Mouse (Mus musculus): ENCODE results near the gene Sec24a.
"Not testable (repeated sequence)": the region's sequence is repeated elsewhere in the genome, so short reads cannot be mapped to it uniquely, and the experiment has no call there.

Gene Sec24a

GRCm38 (mm10) chr11:51681324-51681975, 82.0 kb downstream of the Sec24a start:
- peak; percentile 88 to 90 for DNase-seq

GRCm38 (mm10) chr11:51679466-51679865, 84.0 kb downstream of the Sec24a start:
- DNase-seq = no peak

DNA sequence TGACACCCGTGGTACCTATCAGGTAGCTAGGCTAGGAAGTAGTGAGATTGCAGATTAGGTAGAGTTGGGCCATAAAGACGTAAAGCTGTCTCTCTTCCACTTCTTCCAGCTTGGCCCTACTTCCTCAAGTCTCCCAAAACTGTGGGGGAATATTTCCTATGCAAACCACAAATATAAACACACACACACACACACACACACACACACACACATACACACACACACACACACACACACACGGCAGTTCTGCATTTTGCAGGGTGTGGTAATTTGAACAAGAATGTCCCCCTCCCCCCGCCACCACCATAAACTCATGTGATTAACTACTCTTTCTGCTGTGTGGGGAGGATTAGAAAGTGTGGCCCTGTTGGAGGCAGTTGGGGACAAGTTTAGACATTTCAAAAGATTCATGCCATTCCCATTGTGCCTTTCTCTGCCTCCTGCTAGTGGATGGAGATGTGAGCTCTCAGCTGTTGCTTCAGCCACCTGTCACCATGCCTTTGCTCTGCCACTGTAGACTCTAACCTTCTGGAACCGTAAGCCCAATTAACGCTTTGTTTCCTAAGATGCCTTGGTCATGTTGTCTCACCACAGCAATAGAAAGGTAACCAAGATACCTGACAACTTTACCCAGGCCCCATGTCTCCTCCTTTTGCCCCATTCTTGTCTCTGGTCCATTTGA, 85.6 kb downstream of the Sec24a start:
- DNase-seq = peak in 1 of 2 experiments; percentile 17

DNA sequence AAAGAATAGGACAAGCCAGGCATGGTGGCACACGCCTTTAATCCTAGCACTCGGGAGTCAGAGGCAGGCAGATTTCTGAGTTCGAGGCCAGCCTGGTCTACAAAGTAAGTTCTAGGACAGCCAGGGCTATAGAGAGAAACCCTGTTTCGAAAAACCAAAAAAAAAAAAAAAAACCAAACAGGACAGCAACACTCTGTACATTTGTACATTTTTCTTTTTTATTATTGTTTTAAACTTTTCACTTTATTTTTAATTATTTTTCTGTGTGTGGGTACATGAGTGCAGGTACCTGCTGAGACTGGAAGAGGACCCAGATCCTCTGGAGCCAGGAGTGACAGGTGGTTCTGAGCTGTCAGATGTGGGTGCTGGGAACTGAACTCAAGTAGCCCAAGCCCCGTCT, 88.0 kb downstream of the Sec24a start:
- no peak for DNase-seq

DNA sequence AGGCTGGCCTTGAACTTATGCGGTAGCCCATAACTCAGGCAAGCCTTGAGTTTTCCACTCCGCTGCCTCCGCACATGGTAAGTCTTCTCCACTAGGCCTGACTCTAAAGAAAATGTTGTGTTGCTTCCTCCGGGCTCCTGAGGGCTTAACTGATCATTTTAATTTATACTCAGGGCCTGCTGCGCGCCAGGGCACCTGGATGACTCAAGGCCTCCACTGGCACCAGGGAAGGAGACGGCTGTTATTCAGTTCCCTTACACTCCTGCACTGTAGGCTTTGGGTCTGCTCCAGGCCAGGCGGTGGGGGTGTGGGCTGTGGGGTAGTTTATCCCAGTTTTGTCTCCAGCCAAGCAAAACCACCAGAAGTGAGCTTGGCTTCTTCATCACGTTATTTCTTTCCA, 90.1 kb downstream of the Sec24a start:
- no peak for DNase-seq

DNA sequence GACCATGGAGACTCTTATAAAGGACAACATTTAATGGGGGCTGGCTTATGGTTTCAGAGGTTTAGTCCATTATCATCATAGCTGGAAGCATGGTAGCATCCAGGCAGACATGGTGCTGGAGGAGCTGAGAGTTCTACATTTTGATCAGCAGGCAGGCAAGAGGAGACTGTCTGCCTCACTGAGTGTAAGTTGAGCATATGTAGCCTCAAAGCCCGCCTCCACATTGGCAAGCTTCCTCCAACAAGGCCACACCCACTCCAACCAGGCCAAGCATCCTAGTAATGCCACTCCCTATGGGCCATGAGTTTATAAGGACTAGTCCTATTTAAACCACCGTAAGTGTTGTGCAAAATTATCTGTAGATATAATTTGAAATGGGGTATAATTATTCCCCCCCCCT, 92.1 kb downstream of the Sec24a start:
- DNase-seq = no peak

DNA sequence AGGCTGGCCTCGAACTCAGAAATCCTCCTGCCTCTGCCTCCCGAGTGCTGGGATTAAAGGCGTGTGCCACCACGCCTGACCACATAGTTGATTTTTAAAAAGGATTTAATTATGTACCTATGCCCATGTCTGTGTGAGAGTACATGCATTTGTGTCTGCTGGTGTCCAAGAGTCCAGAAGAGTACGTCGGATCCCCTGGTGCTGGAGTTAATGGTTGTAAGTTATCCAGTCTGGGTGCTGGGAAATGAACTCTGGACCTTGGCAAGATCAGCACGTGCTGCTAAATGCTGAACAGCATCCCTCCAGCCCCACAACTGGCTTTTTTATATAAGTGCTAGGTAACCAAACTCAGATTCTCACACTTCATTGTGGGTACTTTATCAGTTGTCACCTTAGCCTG, 92.6 kb downstream of the Sec24a start:
- no peak for DNase-seq

GRCm38 (mm10) chr11:51664747-51665146, 98.7 kb downstream of the Sec24a start:
- DNase-seq = not testable (repeated sequence)

GRCm38 (mm10) chr11:51662632-51663031, 100.8 kb downstream of the Sec24a start:
- no peak for DNase-seq

GRCm38 (mm10) chr11:51661867-51662365, 101.5 kb downstream of the Sec24a start:
- DNase-seq = no peak

DNA sequence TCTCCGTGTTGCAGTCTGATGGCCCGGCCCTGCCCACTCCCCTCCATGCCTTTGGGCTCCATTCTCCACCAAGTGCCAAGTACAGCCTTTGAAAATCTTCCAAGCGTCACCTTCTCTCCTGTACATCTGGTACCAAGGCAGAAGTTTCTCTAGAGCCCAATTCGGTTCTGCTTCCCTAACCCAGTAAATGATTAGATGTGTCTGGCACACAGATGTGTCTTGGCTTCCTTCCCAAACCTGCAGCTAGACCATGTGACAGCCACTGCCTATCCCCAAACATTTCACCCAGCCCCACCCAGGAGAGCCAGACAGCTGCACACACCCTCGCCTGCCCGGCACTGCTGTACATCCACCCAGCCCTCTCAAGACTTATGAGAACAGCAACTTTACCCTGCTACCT, 104.7 kb downstream of the Sec24a start:
- peak; percentile 56 to 78 for DNase-seq

GRCm38 (mm10) chr11:51658291-51658690, 105.1 kb downstream of the Sec24a start:
- peak in 1 of 2 experiments; percentile 50 for DNase-seq

DNA sequence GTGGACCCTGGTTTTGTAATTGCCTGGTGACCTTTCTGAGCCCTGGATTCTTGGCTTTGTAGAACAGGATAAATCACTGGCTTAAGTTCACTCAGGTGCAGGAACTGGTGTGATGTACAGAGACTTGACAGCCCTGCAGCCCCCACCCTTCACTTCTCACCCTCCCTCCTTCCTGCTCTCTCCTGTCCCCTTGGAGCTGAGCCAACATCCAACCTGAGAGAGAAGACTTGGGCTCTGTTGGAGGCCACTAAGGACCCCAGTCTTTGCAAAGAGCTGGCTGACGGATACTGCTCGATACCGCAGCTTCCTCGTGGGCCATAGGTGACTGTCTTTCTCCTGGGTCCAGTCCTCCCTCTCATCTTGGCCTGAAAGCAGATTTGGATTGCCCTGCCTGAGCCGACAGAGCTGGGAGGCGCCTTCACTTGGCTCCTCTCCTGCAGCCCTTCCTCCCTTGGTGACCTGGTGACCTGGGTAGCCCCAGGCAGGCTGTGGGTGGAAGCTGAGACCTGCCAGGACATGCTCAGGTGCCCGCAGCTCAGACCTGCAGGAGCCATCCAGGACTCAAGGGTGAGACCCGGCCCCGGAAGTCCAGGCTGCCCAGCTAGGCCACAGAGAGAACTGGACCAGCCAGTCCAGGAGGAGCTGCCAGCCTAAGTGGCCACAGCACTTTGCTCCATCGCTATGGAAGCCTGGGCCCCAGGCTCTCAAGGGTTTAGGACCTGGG, 106.5 kb downstream of the Sec24a start:
- peak; percentile 61 to 76 for DNase-seq

- no peak for DNase-seq
Observed at GRCm38 (mm10) chr11:51654891-51655290, 108.5 kb downstream of the Sec24a start.

GRCm38 (mm10) chr11:51653736-51654135, 109.7 kb downstream of the Sec24a start:
- DNase-seq = no peak

DNA sequence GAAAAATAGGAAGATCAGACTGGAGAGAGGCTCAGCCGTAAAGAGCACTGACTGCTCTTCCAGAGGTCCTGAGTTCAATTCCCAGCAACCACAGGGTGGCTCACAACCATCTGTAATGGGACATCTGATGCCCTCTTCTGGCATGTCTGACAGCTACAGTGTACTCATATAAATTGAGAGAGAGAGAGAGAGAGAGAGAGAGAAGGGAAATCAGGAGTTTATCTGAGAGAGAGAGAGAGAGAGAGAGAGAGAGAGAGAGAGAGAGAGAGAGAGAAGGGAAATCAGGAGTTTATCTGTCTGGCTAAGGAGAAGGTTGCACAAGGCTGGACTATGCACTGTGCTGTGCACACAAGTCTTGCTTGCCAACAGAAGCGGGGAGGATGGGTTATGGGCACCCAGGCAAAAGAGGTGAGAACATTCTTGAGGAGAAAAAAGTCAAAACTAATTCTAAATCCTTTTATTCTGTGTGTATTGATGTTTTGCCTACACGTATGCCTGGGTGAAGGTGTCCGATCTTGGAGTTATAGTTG, 110.5 kb downstream of the Sec24a start:
- no peak for DNase-seq

DNA sequence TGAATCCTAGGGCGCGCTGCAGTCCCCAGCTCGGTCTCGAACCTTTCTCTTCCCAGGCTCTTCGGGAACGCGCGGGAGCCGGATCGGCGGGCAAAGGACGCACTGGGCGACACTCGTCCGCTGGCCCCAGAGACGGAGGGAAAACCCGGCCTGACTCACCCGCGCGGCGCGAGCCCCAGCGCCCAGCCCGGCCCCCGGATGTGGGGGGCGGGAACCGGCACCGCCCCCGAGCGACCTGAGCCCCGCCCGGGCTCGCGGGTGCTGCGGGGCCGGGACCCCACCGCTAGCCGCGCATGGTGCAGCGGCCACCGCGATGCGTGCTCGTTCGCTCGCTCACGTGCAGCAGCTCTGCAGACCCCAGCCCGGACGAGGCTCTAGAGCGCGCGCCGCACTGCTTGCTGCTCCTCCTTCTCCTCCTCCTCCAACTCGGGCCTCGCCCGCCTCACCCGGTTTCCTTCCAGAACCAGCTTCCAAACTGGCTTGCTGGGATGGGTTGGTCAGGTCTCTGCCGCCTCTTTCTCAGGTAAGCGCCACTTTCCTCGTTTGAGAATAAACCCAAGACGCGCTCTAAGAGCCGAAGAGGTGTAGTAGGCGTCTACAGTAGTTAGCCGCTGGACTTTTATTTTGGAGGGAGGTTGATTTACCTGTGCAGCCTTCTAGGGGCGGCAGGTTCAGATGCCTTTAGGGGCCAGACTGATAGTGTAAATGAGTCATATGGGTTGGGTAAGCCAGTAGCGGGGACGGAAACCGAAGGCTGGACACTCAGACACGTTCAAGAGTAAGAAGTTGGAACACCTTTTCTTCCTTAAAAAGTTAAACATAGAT, 112.5 kb downstream of the Sec24a start, which contains the start of the genes N4bp3 and D930048N14Rik:
TSS of gene N4bp3 (minus strand) at position 152 of the 825 bp plus-strand sequence.
TSS of gene D930048N14Rik (plus strand) at position 264 of the 825 bp plus-strand sequence.
- DNase-seq = peak; percentile 82 to 86

GRCm38 (mm10) chr11:51650261-51650660, 113.2 kb downstream of the Sec24a start:
- peak; percentile 38 to 42 for DNase-seq

DNA sequence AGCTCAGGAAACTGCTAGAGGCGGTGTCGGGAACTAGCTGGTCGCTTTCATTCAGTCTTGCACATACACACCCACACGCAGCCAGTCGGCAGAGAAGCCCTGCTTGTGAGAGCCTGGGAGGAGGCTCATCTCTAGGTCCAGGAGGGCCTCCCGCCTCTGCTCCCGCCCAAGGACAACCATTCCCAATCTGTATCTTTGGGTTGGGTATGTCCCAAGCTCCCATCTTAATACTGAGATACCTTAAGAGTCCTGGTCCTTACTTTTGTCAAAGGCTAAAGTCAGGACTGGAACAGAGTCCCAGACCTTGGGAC, 113.6 kb downstream of the Sec24a start:
- DNase-seq = peak in 1 of 2 experiments; percentile 29

DNA sequence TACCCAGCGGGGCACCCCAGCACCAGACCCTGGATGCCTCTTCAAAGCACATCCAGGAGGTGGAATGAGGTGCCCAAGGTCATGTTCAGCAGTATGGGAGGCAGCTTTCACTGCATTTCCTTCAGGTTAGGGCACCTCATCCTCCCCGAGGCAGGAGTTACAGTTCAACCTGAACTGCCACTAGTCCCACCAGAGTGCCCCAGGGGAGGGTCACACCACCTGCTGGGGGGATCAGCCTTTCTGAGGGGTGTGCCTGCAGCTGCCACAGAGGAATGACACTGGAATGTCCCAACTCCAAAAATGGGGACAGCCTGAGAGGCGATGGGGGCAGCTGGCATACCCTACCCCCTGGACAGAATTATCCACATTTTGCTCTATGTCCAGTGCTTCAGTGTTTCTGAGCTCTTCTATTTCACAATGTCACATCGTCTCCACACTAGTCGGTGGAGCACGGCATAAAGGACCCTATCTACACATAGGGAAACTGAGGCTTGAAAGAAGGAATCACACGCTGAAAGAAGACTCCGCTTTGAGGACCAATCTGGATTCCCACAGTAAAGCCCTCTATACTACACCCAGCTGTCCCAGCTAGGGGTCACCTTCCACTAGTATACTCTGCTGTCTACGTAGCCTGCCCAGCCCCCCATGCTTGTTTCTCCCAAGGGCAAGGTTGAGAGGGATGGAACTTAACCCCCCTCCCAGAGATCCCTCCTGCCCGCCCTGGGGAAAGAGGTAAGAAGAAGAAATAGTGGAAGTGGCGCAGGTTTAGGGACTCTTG, 114.1 kb downstream of the Sec24a start:
- DNase-seq = no peak

- peak in 1 of 2 experiments; percentile 42 for DNase-seq
Observed at GRCm38 (mm10) chr11:51648566-51648965, 114.9 kb downstream of the Sec24a start.

All from lung, adult 18-20 months (tissue).